Mouse (Mus musculus): Measurements from ENCODE around the gene Pla2g12b. TPM values are rescaled to one million over a fixed set of nuclear protein-coding genes. Genes with fewer than 3 reads are reported as not detected.

The Pla2g12b gene
- polyA plus RNA-seq, 1 experiment from 2014 or later: 1.8 TPM

GRCm38 (mm10) chr10:59441735-59442134, 38.3 kb downstream of the Pla2g12b start, which contains the start of gene Oit3:
Gene Oit3, minus strand, starts transcription at chr10:59441778.
- Histone ChIP-seq H3K36me3 (ENCODE audit: control insufficient read depth, insufficient read depth, low read length) (no peaks in the 10 kb centered on the region), H3K9me3 (replicated peaks; ENCODE audit: control insufficient read depth, low read length) (no peaks in the 10 kb centered on the region), H3K4me3 (ENCODE audit: low read depth, low read length) (no peak within 1 kb of the TSS), H3K4me2 (no peak within 1 kb of the TSS), H3K4me1 (ENCODE audit: control insufficient read depth, insufficient read depth, low read length) (peaks cover 26% of the 10 kb centered on the region), H3K27me3 (ENCODE audit: control insufficient read depth, insufficient read depth, low read length) (no peaks in the 10 kb centered on the region), H3K9ac (ENCODE audit: low read depth, low read length) (no peak within 1 kb of the TSS), H3K27ac (ENCODE audit: low read depth, low read length) (no peak within 1 kb of the TSS)
- ATAC-seq (replicated peaks; ENCODE audit: insufficient number of reproducible peaks, low FRiP score, low TSS enrichment): no peak
- WGBS (ENCODE audit: insufficient replicate concordance): 46% methylated on average over 11 of the region's 11 CpGs

GRCm38 (mm10) chr10:59443212-59443611, 39.8 kb downstream of the Pla2g12b start:
- Histone ChIP-seq H3K9ac (ENCODE audit: low read depth, low read length) (no peak overlapping the region), H3K4me2 (peak overlapping the region; percentile 12), H3K36me3 (ENCODE audit: control insufficient read depth, insufficient read depth, low read length) (no peaks in the 10 kb centered on the region), H3K9me3 (replicated peaks; ENCODE audit: control insufficient read depth, low read length) (no peaks in the 10 kb centered on the region), H3K27me3 (ENCODE audit: control insufficient read depth, insufficient read depth, low read length) (no peaks in the 10 kb centered on the region), H3K4me3 (ENCODE audit: low read depth, low read length) (no peak overlapping the region), H3K4me1 (ENCODE audit: control insufficient read depth, insufficient read depth, low read length) (peaks cover 36% of the 10 kb centered on the region), H3K27ac (ENCODE audit: low read depth, low read length) (no peak overlapping the region)
- 7% methylated on average over 7 of the region's 7 CpGs for WGBS (ENCODE audit: insufficient replicate concordance)
- ATAC-seq (replicated peaks; ENCODE audit: insufficient number of reproducible peaks, low FRiP score, low TSS enrichment): 0 out of 2 replicates have a peak, but pooled peaks have one; percentile 31

- Histone ChIP-seq H3K4me2 (no peak overlapping the region), H3K4me1 (ENCODE audit: control insufficient read depth, insufficient read depth, low read length) (peaks cover 36% of the 10 kb centered on the region), H3K9me3 (replicated peaks; ENCODE audit: control insufficient read depth, low read length) (no peaks in the 10 kb centered on the region)
Observed at GRCm38 (mm10) chr10:59444106-59444505, 40.6 kb downstream of the Pla2g12b start.

GRCm38 (mm10) chr10:59444635-59445034, 41.2 kb downstream of the Pla2g12b start:
- 30% methylated on average over 8 of the region's 8 CpGs for WGBS (ENCODE audit: insufficient replicate concordance)
- Histone ChIP-seq H3K4me2 (no peak overlapping the region), H3K27me3 (ENCODE audit: control insufficient read depth, insufficient read depth, low read length) (no peaks in the 10 kb centered on the region), H3K4me3 (ENCODE audit: low read depth, low read length) (no peak overlapping the region), H3K27ac (ENCODE audit: low read depth, low read length) (no peak overlapping the region), H3K36me3 (ENCODE audit: control insufficient read depth, insufficient read depth, low read length) (no peaks in the 10 kb centered on the region), H3K9me3 (replicated peaks; ENCODE audit: control insufficient read depth, low read length) (no peaks in the 10 kb centered on the region), H3K9ac (ENCODE audit: low read depth, low read length) (no peak overlapping the region), H3K4me1 (ENCODE audit: control insufficient read depth, insufficient read depth, low read length) (peaks cover 34% of the 10 kb centered on the region)
- no peak for ATAC-seq (replicated peaks; ENCODE audit: insufficient number of reproducible peaks, low FRiP score, low TSS enrichment)

More at GRCm38 (mm10) chr10:59444106-59444505, 40.6 kb downstream of the Pla2g12b start:
- ATAC-seq (replicated peaks; ENCODE audit: insufficient number of reproducible peaks, low FRiP score, low TSS enrichment): no peak
- Histone ChIP-seq H3K9ac (ENCODE audit: low read depth, low read length) (no peak overlapping the region), H3K4me3 (ENCODE audit: low read depth, low read length) (no peak overlapping the region), H3K27ac (ENCODE audit: low read depth, low read length) (no peak overlapping the region), H3K27me3 (ENCODE audit: control insufficient read depth, insufficient read depth, low read length) (no peaks in the 10 kb centered on the region), H3K36me3 (ENCODE audit: control insufficient read depth, insufficient read depth, low read length) (no peaks in the 10 kb centered on the region)
- 71% methylated on average over 3 of the region's 3 CpGs for WGBS (ENCODE audit: insufficient replicate concordance)

GRCm38 (mm10) chr10:59446911-59447437, 43.5 kb downstream of the Pla2g12b start:
- WGBS (ENCODE audit: insufficient replicate concordance): 73% methylated on average over 10 of the region's 10 CpGs
- Histone ChIP-seq H3K36me3 (ENCODE audit: control insufficient read depth, insufficient read depth, low read length) (no peaks in the 10 kb centered on the region; the same call in 1 of the 2 replicates), H3K9ac (ENCODE audit: low read depth, low read length) (no peak overlapping the region), H3K27ac (ENCODE audit: low read depth, low read length) (0 out of 2 replicates have a peak overlapping the region, but pooled peaks have one; percentile 18), H3K4me3 (ENCODE audit: low read depth, low read length) (no peak overlapping the region), H3K9me3 (replicated peaks; ENCODE audit: control insufficient read depth, low read length) (no peaks in the 10 kb centered on the region), H3K4me1 (ENCODE audit: control insufficient read depth, insufficient read depth, low read length) (peaks cover 32% of the 10 kb centered on the region), H3K4me2 (no peak overlapping the region), H3K27me3 (ENCODE audit: control insufficient read depth, insufficient read depth, low read length) (no peaks in the 10 kb centered on the region)
- no peak for ATAC-seq (replicated peaks; ENCODE audit: insufficient number of reproducible peaks, low FRiP score, low TSS enrichment)

GRCm38 (mm10) chr10:59447546-59447945, 44.1 kb downstream of the Pla2g12b start:
- Histone ChIP-seq H3K36me3 (ENCODE audit: control insufficient read depth, insufficient read depth, low read length) (no peaks in the 10 kb centered on the region; the same call in 1 of the 2 replicates), H3K27ac (ENCODE audit: low read depth, low read length) (0 out of 2 replicates have a peak overlapping the region, but pooled peaks have one; percentile 18), H3K4me1 (ENCODE audit: control insufficient read depth, insufficient read depth, low read length) (peaks cover 32% of the 10 kb centered on the region), H3K9ac (ENCODE audit: low read depth, low read length) (no peak overlapping the region), H3K4me2 (no peak overlapping the region), H3K9me3 (replicated peaks; ENCODE audit: control insufficient read depth, low read length) (no peaks in the 10 kb centered on the region), H3K27me3 (ENCODE audit: control insufficient read depth, insufficient read depth, low read length) (no peaks in the 10 kb centered on the region), H3K4me3 (ENCODE audit: low read depth, low read length) (no peak overlapping the region)
- ATAC-seq (replicated peaks; ENCODE audit: insufficient number of reproducible peaks, low FRiP score, low TSS enrichment): no peak
- WGBS (ENCODE audit: insufficient replicate concordance): 29% methylated on average over 9 of the region's 9 CpGs

GRCm38 (mm10) chr10:59451839-59452238, 48.4 kb downstream of the Pla2g12b start:
- WGBS (ENCODE audit: insufficient replicate concordance): 35% methylated on average over 5 of the region's 5 CpGs
- Histone ChIP-seq H3K4me3 (ENCODE audit: low read depth, low read length) (no peak overlapping the region), H3K27ac (ENCODE audit: low read depth, low read length) (no peak overlapping the region), H3K9me3 (replicated peaks; ENCODE audit: control insufficient read depth, low read length) (no peaks in the 10 kb centered on the region), H3K27me3 (ENCODE audit: control insufficient read depth, insufficient read depth, low read length) (no peaks in the 10 kb centered on the region), H3K36me3 (ENCODE audit: control insufficient read depth, insufficient read depth, low read length) (no peaks in the 10 kb centered on the region; the same call in 1 of the 2 replicates), H3K4me2 (no peak overlapping the region), H3K9ac (ENCODE audit: low read depth, low read length) (no peak overlapping the region), H3K4me1 (ENCODE audit: control insufficient read depth, insufficient read depth, low read length) (peaks cover 9% of the 10 kb centered on the region; the same call in 1 of the 2 replicates)
- ATAC-seq (replicated peaks; ENCODE audit: insufficient number of reproducible peaks, low FRiP score, low TSS enrichment): no peak

- 91% methylated on average over 15 of the region's 15 CpGs for WGBS (ENCODE audit: insufficient replicate concordance)
- no peaks in the 10 kb centered on the region; the same call in 1 of the 2 replicates for H3K4me1 ChIP-seq (ENCODE audit: control insufficient read depth, insufficient read depth, low read length)
- no peaks in the 10 kb centered on the region; the same call in none of the 2 replicates for H3K36me3 ChIP-seq (ENCODE audit: control insufficient read depth, insufficient read depth, low read length)
- H3K27ac ChIP-seq (ENCODE audit: low read depth, low read length): no peak overlapping the region
- H3K9me3 ChIP-seq (replicated peaks; ENCODE audit: control insufficient read depth, low read length): no peaks in the 10 kb centered on the region
- H3K27me3 ChIP-seq (ENCODE audit: control insufficient read depth, insufficient read depth, low read length): no peaks in the 10 kb centered on the region
- H3K9ac ChIP-seq (ENCODE audit: low read depth, low read length): no peak overlapping the region
- no peak overlapping the region for H3K4me3 ChIP-seq (ENCODE audit: low read depth, low read length)
- no peak for ATAC-seq (replicated peaks; ENCODE audit: insufficient number of reproducible peaks, low FRiP score, low TSS enrichment)
- H3K4me2 ChIP-seq: no peak overlapping the region
Observed at GRCm38 (mm10) chr10:59454631-59455030, 51.2 kb downstream of the Pla2g12b start.

GRCm38 (mm10) chr10:59459767-59460166, 56.3 kb downstream of the Pla2g12b start:
- ATAC-seq (replicated peaks; ENCODE audit: insufficient number of reproducible peaks, low FRiP score, low TSS enrichment): no peak
- Histone ChIP-seq H3K4me2 (no peak overlapping the region), H3K4me3 (ENCODE audit: low read depth, low read length) (no peak overlapping the region), H3K9me3 (replicated peaks; ENCODE audit: control insufficient read depth, low read length) (no peaks in the 10 kb centered on the region), H3K9ac (ENCODE audit: low read depth, low read length) (no peak overlapping the region), H3K27ac (ENCODE audit: low read depth, low read length) (no peak overlapping the region), H3K4me1 (ENCODE audit: control insufficient read depth, insufficient read depth, low read length) (no peaks in the 10 kb centered on the region), H3K36me3 (ENCODE audit: control insufficient read depth, insufficient read depth, low read length) (no peaks in the 10 kb centered on the region; the same call in 1 of the 2 replicates), H3K27me3 (ENCODE audit: control insufficient read depth, insufficient read depth, low read length) (no peaks in the 10 kb centered on the region)
- WGBS (ENCODE audit: insufficient replicate concordance): 86% methylated on average over 12 of the region's 12 CpGs

Measured in heart, embryonic 11.5 days (tissue).